Mouse (Mus musculus) bone marrow macrophage, adult 2 months (primary cell): ENCODE measurements around the gene Gm32802.
"Not testable (repeated sequence)": the region's sequence is repeated elsewhere in the genome, so short reads cannot be mapped to it uniquely, and the experiment has no call there.

Experiments used
- CTCF ChIP-seq: IDR thresholded peaks from 2 replicates; pipeline ENCODE4 v1.5.1; 2012; ENCODE audit warnings: low read depth, mild to moderate bottlenecking, low read length, moderate library complexity
- POLR2A ChIP-seq: IDR thresholded peaks from 2 replicates; pipeline ENCODE4 v1.6.1; 2012; ENCODE audit warnings: mild to moderate bottlenecking, low read depth, low read length, borderline replicate concordance

DNA sequence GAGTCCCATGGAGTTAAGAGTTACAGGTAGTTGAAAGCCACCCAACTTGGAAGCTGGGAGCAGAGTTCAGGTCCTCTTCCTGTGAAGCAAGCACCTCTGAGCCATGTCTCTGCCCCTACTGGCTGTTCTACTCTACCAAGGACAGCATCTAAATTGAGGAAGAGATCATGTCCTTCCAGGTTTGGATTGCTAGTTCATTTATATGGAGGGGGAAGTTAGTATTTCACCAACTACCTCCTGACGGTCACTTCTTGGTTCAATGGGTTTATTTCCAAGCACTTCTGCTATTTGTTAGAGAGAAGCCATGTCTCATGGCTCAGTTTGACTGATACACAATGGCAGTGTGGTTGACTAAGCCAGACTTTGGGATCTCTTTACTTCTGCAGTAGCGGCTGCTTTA, 30.9 kb upstream of the Gm32802 start:
- TF ChIP-seq CTCF, POLR2A: not testable (repeated sequence)
